Mouse (Mus musculus): ENCODE results near the gene Gm32802. TPM values are rescaled to one million over a fixed set of nuclear protein-coding genes. Genes with fewer than 3 reads are reported as not detected.
A peak's percentile ranks its signal among the peaks of the same experiment; 100 is the strongest.
"Not testable (repeated sequence)": the region's sequence is repeated elsewhere in the genome, so short reads cannot be mapped to it uniquely, and the experiment has no call there.

Gm32802 gene
- under 1 TPM; 0.69 to 0.78 TPM for total RNA-seq (2021)
- long read RNA-seq, result 0 reads

DNA sequence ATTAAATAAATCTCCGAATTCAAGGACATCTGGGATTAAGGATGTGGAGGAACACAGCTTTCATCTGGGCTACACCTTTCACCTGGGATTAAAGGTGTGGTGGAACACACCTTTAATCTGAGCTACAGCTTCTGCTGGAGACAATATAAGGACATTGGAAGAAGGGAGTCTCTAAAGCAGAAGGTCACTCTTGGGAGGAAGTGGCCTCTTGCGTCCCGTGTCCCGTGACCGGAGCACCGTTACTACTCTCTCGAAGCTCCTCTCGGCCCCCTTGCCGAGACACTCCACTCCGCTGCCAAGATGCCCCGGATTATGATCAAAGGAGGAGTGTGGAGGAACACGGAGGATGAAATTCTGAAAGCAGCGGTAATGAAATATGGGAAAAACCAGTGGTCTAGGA is at the start of gene Gm32802:
Gene Gm32802 (plus strand): TSS at position 301 of the 400 bp plus-strand sequence.
- DNase-seq (ENCODE audit: low spot score in 2 of 2), result not testable (repeated sequence)

DNA sequence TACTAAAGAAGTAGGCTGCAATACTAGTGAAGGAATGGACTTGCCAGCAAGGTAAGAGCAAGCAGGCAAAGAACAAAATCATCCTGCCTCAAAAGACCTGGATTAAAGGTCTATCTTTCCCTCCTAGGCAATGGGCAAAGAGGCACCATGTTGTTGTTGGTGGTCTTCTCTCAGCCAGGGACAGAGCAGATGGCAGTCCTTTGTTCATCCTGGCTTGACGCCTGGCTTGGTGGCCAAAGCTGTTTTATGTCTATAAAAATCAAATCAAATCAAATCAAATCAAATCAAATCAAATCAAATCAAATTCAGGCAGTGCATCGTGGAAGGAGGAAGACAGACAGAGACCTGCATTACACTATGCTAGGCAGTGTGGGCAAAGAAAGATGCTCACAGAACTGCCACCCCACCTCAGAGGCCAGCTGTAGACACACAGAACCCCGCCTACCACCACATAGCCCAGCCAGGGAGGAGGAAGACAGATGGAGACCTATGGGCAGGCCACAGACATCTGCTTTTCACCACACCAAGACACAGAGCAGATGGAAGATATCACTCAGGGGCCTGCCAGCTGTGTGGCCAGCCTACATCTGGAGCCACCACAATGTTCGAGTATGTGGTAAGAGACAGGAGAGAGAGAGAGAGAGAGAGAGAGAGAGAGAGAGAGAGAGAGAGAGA is 42.6 kb upstream of the Gm32802 start:
- DNase-seq (ENCODE audit: low spot score in 2 of 2), result peak; percentile 9 to 17

DNA sequence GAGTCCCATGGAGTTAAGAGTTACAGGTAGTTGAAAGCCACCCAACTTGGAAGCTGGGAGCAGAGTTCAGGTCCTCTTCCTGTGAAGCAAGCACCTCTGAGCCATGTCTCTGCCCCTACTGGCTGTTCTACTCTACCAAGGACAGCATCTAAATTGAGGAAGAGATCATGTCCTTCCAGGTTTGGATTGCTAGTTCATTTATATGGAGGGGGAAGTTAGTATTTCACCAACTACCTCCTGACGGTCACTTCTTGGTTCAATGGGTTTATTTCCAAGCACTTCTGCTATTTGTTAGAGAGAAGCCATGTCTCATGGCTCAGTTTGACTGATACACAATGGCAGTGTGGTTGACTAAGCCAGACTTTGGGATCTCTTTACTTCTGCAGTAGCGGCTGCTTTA is 30.9 kb upstream of the Gm32802 start:
- DNase-seq (ENCODE audit: low spot score in 2 of 2), result not testable (repeated sequence)

DNA sequence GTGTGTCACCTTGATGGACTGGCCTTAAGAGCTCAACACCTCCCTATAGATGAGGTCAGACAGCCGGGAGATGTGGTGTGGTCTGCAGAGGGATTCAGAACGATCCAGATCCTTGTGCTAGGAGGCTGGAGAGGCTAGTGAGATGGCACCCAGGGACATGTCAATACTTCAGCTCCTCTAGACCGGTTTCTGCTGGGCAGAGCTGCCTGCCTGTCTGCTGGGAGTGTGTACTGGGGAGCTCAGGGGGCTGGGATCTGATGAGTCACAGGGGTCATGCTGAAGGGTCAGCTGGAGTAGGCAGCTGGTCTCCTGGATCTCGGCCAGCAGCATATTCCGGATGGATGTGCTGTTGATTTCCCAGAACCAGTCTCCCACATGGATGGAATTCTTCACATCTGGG is 25.9 kb upstream of the Gm32802 start:
- not testable (repeated sequence) for DNase-seq (ENCODE audit: low spot score in 2 of 2)

DNA sequence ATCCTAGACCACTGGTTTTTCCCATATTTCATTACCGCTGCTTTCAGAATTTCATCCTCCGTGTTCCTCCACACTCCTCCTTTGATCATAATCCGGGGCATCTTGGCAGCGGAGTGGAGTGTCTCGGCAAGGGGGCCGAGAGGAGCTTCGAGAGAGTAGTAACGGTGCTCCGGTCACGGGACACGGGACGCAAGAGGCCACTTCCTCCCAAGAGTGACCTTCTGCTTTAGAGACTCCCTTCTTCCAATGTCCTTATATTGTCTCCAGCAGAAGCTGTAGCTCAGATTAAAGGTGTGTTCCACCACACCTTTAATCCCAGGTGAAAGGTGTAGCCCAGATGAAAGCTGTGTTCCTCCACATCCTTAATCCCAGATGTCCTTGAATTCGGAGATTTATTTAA is 17.8 kb upstream of the Gm32802 start, which contains the start of gene Gm32717:
Gene Gm32717 (minus strand): TSS at position 101 of the 400 bp plus-strand sequence.
- not testable (repeated sequence) for DNase-seq (ENCODE audit: low spot score in 2 of 2)

DNA sequence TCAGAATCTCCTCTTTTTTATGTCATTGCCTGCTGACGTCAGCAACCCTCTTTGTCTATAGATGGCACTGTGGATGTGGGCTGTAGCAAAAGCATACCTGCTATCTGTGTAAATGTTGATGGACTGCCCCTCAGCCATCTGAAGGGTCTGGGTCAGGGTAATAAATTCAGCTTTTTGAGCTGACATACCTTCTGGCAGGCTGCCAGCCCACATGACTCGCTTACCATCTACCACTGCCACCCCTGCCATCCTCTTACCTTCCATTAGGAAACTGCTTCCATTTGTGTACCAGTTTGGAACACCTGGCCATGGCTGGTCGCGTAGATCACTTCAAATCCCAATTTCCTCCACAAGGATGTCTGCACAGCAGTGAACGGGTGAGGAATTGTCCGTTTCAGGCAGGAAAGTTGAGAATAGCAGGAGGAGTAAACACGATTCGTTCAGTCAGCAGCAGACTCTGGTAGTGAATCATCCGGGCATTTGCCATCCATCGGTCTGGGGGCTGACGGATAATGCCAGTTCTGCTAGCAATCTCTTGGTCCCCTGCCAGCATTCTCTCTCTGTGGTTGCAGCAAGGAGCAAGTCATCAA is 9.4 kb upstream of the Gm32802 start:
- peak; percentile 13 to 20 for DNase-seq (ENCODE audit: low spot score in 2 of 2)

DNA sequence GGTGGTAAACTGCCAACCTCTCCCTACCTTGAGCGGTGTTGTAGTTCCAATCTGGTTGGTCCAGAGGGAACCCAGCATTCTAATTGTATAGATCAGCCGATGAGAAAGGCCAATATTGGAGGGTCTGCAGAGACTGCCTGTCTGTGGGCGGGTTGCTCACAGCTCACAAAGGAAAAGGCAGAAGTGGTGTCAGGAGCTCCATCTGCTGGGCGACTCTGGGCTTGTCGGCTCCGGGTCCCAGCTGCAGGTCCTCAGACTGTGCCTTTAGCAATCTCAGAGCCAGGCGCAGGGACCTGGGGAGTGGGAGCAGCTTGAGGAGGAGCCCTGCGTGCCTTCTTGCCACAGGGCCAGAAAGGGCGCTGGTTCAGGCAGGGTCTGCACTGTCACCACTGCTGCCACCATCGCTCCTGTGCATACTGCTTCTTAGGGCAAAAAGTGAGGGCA is 7.6 kb upstream of the Gm32802 start:
- DNase-seq (ENCODE audit: low spot score in 2 of 2), result peak; percentile 27 to 49

DNA sequence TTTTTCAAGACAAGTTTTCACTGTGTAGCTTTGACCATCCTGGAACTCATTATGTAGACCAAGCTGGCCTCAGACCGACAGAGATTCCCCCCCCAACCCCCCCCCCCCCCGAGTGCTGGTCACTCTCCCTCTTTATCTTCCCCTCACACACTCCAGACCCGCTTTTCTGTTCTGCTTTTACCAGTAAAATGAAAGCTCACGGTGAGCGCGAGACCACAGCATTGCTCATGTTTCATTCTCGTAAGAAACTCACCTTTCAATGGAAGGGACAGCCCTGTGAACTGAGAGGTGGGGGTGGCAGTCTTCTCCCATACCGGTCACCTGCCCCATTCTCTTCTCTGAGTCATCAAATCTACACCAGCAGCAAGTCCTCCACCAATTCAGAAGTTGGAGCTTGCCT is 10.3 kb downstream of the Gm32802 start:
- DNase-seq (ENCODE audit: low spot score in 2 of 2), result not testable (repeated sequence)

DNA sequence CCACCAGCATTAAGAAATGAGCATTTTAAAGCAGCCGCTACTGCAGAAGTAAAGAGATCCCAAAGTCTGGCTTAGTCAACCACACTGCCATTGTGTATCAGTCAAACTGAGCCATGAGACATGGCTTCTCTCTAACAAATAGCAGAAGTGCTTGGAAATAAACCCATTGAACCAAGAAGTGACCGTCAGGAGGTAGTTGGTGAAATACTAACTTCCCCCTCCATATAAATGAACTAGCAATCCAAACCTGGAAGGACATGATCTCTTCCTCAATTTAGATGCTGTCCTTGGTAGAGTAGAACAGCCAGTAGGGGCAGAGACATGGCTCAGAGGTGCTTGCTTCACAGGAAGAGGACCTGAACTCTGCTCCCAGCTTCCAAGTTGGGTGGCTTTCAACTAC is 12.9 kb downstream of the Gm32802 start:
- DNase-seq (ENCODE audit: low spot score in 2 of 2), result not testable (repeated sequence)

DNA sequence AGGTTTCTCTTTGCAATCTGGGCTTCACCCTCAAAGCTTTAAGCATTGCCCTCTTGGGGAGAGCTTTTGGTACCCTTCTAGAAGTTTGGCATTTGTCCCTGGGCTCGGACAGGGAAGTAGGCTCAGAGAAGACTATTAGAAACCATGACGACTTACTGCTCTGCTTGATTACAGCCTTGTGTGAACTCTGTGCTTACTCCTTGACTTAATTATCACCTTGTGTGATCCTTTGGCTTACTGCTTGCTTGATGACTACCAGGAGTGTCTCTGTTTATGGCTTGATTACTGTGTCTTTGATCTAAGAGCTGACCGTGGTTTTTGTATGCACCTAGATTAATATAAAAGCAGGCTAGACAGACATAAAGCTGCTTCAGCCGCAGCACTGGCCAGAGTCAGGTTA is 19.6 kb downstream of the Gm32802 start:
- DNase-seq (ENCODE audit: low spot score in 2 of 2), result not testable (repeated sequence)

DNA sequence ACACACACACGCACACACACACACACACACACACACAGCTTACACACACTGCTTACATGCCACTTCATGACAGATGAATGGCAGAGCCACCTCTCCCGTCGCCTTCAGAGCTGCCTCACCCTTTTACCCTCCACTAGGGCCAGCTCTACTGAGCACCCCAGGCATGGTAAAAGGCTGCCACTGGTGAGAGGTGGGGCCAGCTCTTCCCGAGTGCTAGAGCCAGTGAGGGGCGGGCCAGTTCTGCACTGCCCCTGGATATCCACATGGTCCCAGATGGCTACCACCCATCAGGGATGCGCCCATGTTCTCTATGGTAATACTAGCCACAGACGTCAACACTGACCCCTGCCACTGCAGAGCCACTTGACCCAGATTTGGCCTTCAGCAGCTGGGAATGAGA is 24.1 kb downstream of the Gm32802 start:
- not testable (repeated sequence) for DNase-seq (ENCODE audit: low spot score in 2 of 2)

DNA sequence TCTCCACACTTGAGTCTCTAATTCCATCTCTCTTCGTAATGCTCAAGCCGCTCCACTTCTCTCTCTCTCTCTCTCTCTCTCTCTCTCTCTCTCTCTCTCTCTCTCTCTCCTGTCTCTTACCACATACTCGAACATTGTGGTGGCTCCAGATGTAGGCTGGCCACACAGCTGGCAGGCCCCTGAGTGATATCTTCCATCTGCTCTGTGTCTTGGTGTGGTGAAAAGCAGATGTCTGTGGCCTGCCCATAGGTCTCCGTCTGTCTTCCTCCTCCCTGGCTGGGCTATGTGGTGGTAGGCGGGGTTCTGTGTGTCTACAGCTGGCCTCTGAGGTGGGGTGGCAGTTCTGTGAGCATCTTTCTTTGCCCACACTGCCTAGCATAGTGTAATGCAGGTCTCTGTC is 24.5 kb downstream of the Gm32802 start:
- not testable (repeated sequence) for DNase-seq (ENCODE audit: low spot score in 2 of 2)

DNA sequence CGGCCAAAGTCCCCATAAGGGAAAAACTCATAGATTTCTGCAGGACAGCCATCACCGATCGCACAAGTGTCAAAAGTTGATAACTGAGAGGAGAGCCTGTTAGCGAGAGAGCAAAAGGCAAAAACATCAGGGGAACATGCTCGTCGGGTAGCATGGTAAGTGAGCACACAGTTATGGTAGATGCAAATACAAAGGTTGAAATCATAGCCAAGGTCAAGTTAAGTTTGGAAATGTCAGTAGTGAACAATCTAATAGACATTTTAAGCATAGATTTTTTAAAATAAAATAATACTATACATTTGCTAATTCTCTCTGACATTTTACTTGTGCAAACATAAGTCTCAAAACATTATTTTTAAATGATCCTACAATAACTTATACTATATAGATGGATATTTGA is 36.5 kb downstream of the Gm32802 start, which contains the start of gene Iltifb:
Gene Iltifb (minus strand): TSS at position 101 of the 400 bp plus-strand sequence.
- no peak for DNase-seq (ENCODE audit: low spot score in 2 of 2)

DNA sequence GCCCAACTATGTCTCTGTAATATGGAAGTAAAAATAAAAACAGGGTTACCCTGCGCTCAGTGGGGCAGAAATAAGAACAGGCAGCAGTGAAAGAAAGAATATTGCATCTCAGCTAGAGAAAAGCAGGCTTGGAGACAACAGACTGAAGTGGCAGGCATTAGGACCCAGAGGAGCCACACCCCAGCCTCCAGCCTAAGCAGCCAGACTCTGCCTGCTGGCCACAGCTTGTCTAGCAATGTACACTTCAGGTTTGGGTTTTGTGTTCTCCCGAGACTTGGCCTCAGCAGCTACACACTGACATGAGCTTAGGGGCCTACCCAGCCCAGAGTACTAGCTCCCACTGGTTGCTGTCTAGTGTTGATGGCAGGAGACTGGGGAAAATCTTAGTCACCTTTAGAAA is 43.6 kb downstream of the Gm32802 start:
- DNase-seq (ENCODE audit: low spot score in 2 of 2), result not testable (repeated sequence)

Other genes with a start within 250 kb of the Gm32802 start
- gene Mdm1, start 116.9 kb upstream of the Gm32802 start, total RNA-seq (2021), result 10 to 100 TPM; 13.2 to 15.2 TPM
- gene Il22, start 53.7 kb upstream of the Gm32802 start, total RNA-seq (2021), result not detected
- gene Gm32717, start 17.9 kb upstream of the Gm32802 start, total RNA-seq (2021), result under 1 TPM; 0.69 to 0.78 TPM
- gene Iltifb, start 36.4 kb downstream of the Gm32802 start, total RNA-seq (2021), result not detected
- gene Gm9040, start 68.3 kb downstream of the Gm32802 start, total RNA-seq (2021), result not detected
- not detected for gene Gm9044, start 73.7 kb downstream of the Gm32802 start, total RNA-seq (2021)
- not detected for gene Gm9045, start 79.1 kb downstream of the Gm32802 start, total RNA-seq (2021)
- not detected for gene Gm9046, start 84.6 kb downstream of the Gm32802 start, total RNA-seq (2021)
- gene Gm9048, start 90.0 kb downstream of the Gm32802 start, total RNA-seq (2021), result not detected
- not detected for gene Gm9049, start 95.4 kb downstream of the Gm32802 start, total RNA-seq (2021)
- gene Ifng, start 182.4 kb downstream of the Gm32802 start, total RNA-seq (2021), result not detected